Mouse (Mus musculus) intestine, postnatal 0 days (tissue): ENCODE measurements around the gene Galnt3. TPM values are rescaled to one million over a fixed set of nuclear protein-coding genes. Genes with fewer than 3 reads are reported as not detected.
A peak's percentile ranks its signal among the peaks of the same experiment; 100 is the strongest.

Experiments used
- ATAC-seq: fragments of 200-750 bp; cut with Nextera tagmentation; 2 replicates; pipeline ENCODE4 v1.8.0; 2017; ENCODE audit warnings: mild to moderate bottlenecking, moderate TSS enrichment, moderate library complexity
- H3K27ac ChIP-seq: fragments of 300-500 bp; sonication (generic); 2 replicates; pipeline ENCODE4 v1.5.1; 2014; ENCODE audit warnings: mild to moderate bottlenecking, low read depth, low read length, moderate library complexity
- H3K27me3 ChIP-seq: fragments of 300-500 bp; sonication (generic); replicated peaks from 2 replicates; pipeline ENCODE4 v1.6.1; 2014; ENCODE audit warnings: low read length, mixed read lengths; ENCODE audit not compliant: control insufficient read depth, insufficient read depth
- H3K36me3 ChIP-seq: fragments of 300-500 bp; sonication (generic); 2 replicates; pipeline ENCODE4 v1.6.1; 2014; ENCODE audit warnings: mild to moderate bottlenecking, moderate library complexity; ENCODE audit not compliant: control insufficient read depth, insufficient read depth
- H3K4me1 ChIP-seq: fragments of 300-500 bp; sonication (generic); replicated peaks from 2 replicates; pipeline ENCODE4 v1.6.1; 2014; ENCODE audit warnings: antibody characterized with exemption, low read length, mixed read lengths; ENCODE audit not compliant: control insufficient read depth, insufficient read depth
- H3K4me2 ChIP-seq: fragments of 300-500 bp; sonication (generic); replicated peaks from 2 replicates; pipeline ENCODE4 v1.6.1; 2014; ENCODE audit warnings: low read depth, mild to moderate bottlenecking, moderate library complexity
- H3K4me3 ChIP-seq: fragments of 300-500 bp; sonication (generic); 2 replicates; pipeline ENCODE4 v1.5.1; 2014; ENCODE audit warnings: low read depth, low read length
- H3K9ac ChIP-seq: fragments of 300-500 bp; sonication (generic); 2 replicates; pipeline ENCODE4 v1.6.1; 2014; ENCODE audit warnings: mild to moderate bottlenecking, low read depth, low read length
- H3K9me3 ChIP-seq: fragments of 300-500 bp; sonication (generic); 2 replicates; pipeline ENCODE4 v1.6.1; 2016; ENCODE audit warnings: mixed run types; ENCODE audit not compliant: control insufficient read depth
- CTCF ChIP-seq: sonication (generic); IDR thresholded peaks from 2 replicates; pipeline ENCODE4 v1.5.1; 2016; ENCODE audit warnings: low read depth, mild to moderate bottlenecking, control low read depth, antibody characterized with exemption, moderate library complexity
- WGBS: fragments of 180-500 bp; shearing (Covaris S2); extraction: QIAGEN DNeasy Blood & Tissue Kit; methylation state at CpG from one replicate; pipeline ENCODE4 v1.1.7; 2014; 5-methylcytosine and 5-hydroxymethylcytosine counted together
- polyA plus RNA-seq: library from polyadenylated mRNA; unstranded; fragments of >200 nt; fragmentation: Nextera tagmentation; extraction: Ambion mirVana; gene quantifications from 2 replicates; pipeline ENCODE4 v1.2.1, GENCODE M21; 2015

Gene Galnt3
- polyA plus RNA-seq, 1 experiment from 2014 or later, result 19.9 TPM

GRCm38 (mm10) chr2:66069454-66069853 lies 55.3 kb downstream of the Galnt3 start:
- WGBS, result 47% methylated on average over 6 of the region's 6 CpGs
- no peaks in the 10 kb centered on the region for H3K36me3 ChIP-seq
- ATAC-seq, result no peak
- TF ChIP-seq CTCF, result no peak
- H3K4me3 ChIP-seq, result no peak overlapping the region
- H3K4me1 ChIP-seq, result no peaks in the 10 kb centered on the region
- H3K27me3 ChIP-seq, result no peaks in the 10 kb centered on the region
- H3K27ac ChIP-seq, result no peak overlapping the region
- H3K4me2 ChIP-seq, result no peak overlapping the region
- no peak overlapping the region for H3K9ac ChIP-seq
- H3K9me3 ChIP-seq, result no peaks in the 10 kb centered on the region

- Histone ChIP-seq H3K27ac (no peak overlapping the region), H3K4me2 (no peak overlapping the region), H3K27me3 (no peaks in the 10 kb centered on the region), H3K4me1 (no peaks in the 10 kb centered on the region), H3K4me3 (no peak overlapping the region), H3K36me3 (no peaks in the 10 kb centered on the region), H3K9ac (no peak overlapping the region), H3K9me3 (no peaks in the 10 kb centered on the region)
- WGBS, result 88% methylated on average over 10 of the region's 10 CpGs
- no peak for ATAC-seq
- no peak for TF ChIP-seq CTCF
These were observed 61.5 kb downstream of the Galnt3 start for GRCm38 (mm10) chr2:66063291-66063690.

GRCm38 (mm10) chr2:66044405-66045089 lies 80.2 kb downstream of the Galnt3 start:
- Histone ChIP-seq H3K4me3 (no peak overlapping the region), H3K4me1 (no peaks in the 10 kb centered on the region), H3K27me3 (no peaks in the 10 kb centered on the region), H3K9me3 (no peaks in the 10 kb centered on the region), H3K27ac (no peak overlapping the region), H3K4me2 (no peak overlapping the region), H3K9ac (no peak overlapping the region), H3K36me3 (no peaks in the 10 kb centered on the region)
- WGBS, result 92% methylated on average over 12 of the region's 12 CpGs
- ATAC-seq, result no peak
- no peak for TF ChIP-seq CTCF

GRCm38 (mm10) chr2:66043441-66044404 lies 81.1 kb downstream of the Galnt3 start:
- ATAC-seq, result no peak
- no peak for TF ChIP-seq CTCF
- Histone ChIP-seq H3K4me3 (no peak overlapping the region), H3K9ac (no peak overlapping the region), H3K27me3 (no peaks in the 10 kb centered on the region), H3K36me3 (no peaks in the 10 kb centered on the region), H3K27ac (no peak overlapping the region), H3K4me1 (no peaks in the 10 kb centered on the region), H3K4me2 (no peak overlapping the region), H3K9me3 (no peaks in the 10 kb centered on the region)
- WGBS, result 74% methylated on average over 17 of the region's 17 CpGs

GRCm38 (mm10) chr2:66041917-66042419 lies 82.8 kb downstream of the Galnt3 start:
- WGBS, result 71% methylated on average over 9 of the region's 9 CpGs
- H3K4me1 ChIP-seq, result no peaks in the 10 kb centered on the region
- no peak for ATAC-seq

GRCm38 (mm10) chr2:66041203-66041916 lies 83.4 kb downstream of the Galnt3 start:
- WGBS, result 93% methylated on average over 21 of the region's 21 CpGs
- no peak overlapping the region for H3K4me2 ChIP-seq
- ATAC-seq, result no peak

More at GRCm38 (mm10) chr2:66041917-66042419, 82.8 kb downstream of the Galnt3 start:
- H3K36me3 ChIP-seq, result no peaks in the 10 kb centered on the region
- H3K9ac ChIP-seq, result no peak overlapping the region
- no peak overlapping the region for H3K27ac ChIP-seq
- H3K27me3 ChIP-seq, result no peaks in the 10 kb centered on the region
- no peaks in the 10 kb centered on the region for H3K9me3 ChIP-seq
- peak; percentile 47 for TF ChIP-seq CTCF
- no peak overlapping the region for H3K4me3 ChIP-seq
- no peak overlapping the region for H3K4me2 ChIP-seq

More at GRCm38 (mm10) chr2:66041203-66041916, 83.4 kb downstream of the Galnt3 start:
- Histone ChIP-seq H3K27me3 (no peaks in the 10 kb centered on the region), H3K27ac (no peak overlapping the region), H3K4me1 (no peaks in the 10 kb centered on the region), H3K9me3 (no peaks in the 10 kb centered on the region), H3K36me3 (no peaks in the 10 kb centered on the region), H3K4me3 (no peak overlapping the region), H3K9ac (no peak overlapping the region)
- no peak for TF ChIP-seq CTCF
